Mouse (Mus musculus) heart, embryonic 10.5 days (tissue): ENCODE measurements around the gene Dapl1. TPM values are rescaled to one million over a fixed set of nuclear protein-coding genes. Genes with fewer than 3 reads are reported as not detected.

Experiments
- DNase-seq: peaks from one replicate; pipeline ENCODE4 v3.0.0-alpha.2; 2017; ENCODE audit warnings: low spot score
- H3K27ac ChIP-seq: fragments of 300-500 bp; sonication (generic); 2 replicates; pipeline ENCODE4 v1.5.1; 2016; ENCODE audit warnings: mild to moderate bottlenecking
- H3K27me3 ChIP-seq: fragments of 300-500 bp; sonication (generic); 2 replicates; pipeline ENCODE4 v1.6.1; 2016; ENCODE audit warnings: mild to moderate bottlenecking; ENCODE audit not compliant: poor library complexity, insufficient read depth, severe bottlenecking
- H3K36me3 ChIP-seq: fragments of 300-500 bp; sonication (generic); 2 replicates; pipeline ENCODE4 v1.6.1; 2016; ENCODE audit warnings: mild to moderate bottlenecking, moderate library complexity
- H3K4me1 ChIP-seq: fragments of 300-500 bp; sonication (generic); 2 replicates; pipeline ENCODE4 v1.6.1; 2016; ENCODE audit warnings: mild to moderate bottlenecking
- H3K4me3 ChIP-seq: fragments of 300-500 bp; sonication (generic); 2 replicates; pipeline ENCODE4 v1.5.1; 2016; ENCODE audit warnings: mild to moderate bottlenecking, moderate library complexity
- H3K9me3 ChIP-seq: fragments of 300-500 bp; sonication (generic); 2 replicates; pipeline ENCODE4 v1.6.1; 2016; ENCODE audit warnings: mild to moderate bottlenecking, moderate library complexity
- WGBS: fragments of 180-500 bp; shearing (Covaris S2); methylation state at CpG from one replicate; pipeline ENCODE4 v1.1.7; 2016; 5-methylcytosine and 5-hydroxymethylcytosine counted together
- polyA plus RNA-seq: library from polyadenylated mRNA; unstranded; fragments of >200 nt; fragmentation: Nextera tagmentation; extraction: Ambion mirVana; gene quantifications from 2 replicates; pipeline ENCODE4 v1.2.1, GENCODE M21; 2016

Dapl1 gene
- polyA plus RNA-seq, 1 experiment from 2014 or later, result 0.50 TPM

DNA sequence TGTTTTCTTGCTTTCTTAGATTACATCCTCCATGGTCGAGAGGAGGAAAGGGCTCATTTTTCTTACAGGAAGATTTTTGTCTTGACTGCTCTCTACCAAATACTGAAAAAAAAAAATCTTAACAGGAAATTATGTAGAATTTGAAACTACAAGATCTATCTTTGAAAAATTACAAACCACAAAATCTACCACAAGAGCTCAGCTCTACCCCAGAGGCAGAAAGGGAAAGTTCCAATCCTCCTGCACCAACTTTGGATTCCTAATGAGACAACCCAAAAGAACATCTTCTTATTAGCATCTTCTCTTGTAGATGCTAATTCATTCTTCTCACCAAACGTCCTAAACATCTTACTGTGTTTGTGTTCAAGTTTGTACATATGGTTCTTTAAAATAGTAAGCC, 3.8 kb downstream of the Dapl1 start:
- H3K27ac ChIP-seq, result no peak overlapping the region
- H3K4me3 ChIP-seq, result no peak overlapping the region
- no peak for DNase-seq
- WGBS, result 59% methylated on average over 2 of the region's 2 CpGs
- H3K9me3 ChIP-seq, result no peaks in the 10 kb centered on the region
- no peaks in the 10 kb centered on the region for H3K27me3 ChIP-seq
- peaks cover 6% of the 10 kb centered on the region for H3K4me1 ChIP-seq
- H3K36me3 ChIP-seq, result no peaks in the 10 kb centered on the region

DNA sequence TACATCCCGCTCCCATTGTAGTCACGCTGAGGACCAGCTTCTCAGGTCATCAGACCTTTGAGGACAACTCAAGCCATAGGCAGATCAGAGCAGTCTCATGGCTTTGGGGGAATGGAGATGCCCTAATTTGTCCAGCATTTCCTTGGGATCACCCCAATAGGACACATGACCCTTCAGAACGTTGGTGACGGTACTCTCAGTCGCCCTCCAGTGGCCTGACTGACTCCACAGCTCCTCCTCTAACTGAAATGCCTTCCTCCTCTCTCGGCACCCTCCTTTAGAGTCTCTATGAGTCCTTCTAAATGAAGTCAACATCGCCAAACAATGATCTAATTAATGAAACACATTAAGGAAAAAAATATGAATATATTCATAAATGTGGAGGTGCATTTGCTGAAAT, 5.9 kb downstream of the Dapl1 start:
- 70% methylated on average over 7 of the region's 7 CpGs for WGBS
- Histone ChIP-seq H3K36me3 (no peaks in the 10 kb centered on the region), H3K27ac (no peak overlapping the region), H3K4me1 (no peaks in the 10 kb centered on the region), H3K9me3 (no peaks in the 10 kb centered on the region), H3K27me3 (no peaks in the 10 kb centered on the region), H3K4me3 (no peak overlapping the region)
- no peak for DNase-seq

DNA sequence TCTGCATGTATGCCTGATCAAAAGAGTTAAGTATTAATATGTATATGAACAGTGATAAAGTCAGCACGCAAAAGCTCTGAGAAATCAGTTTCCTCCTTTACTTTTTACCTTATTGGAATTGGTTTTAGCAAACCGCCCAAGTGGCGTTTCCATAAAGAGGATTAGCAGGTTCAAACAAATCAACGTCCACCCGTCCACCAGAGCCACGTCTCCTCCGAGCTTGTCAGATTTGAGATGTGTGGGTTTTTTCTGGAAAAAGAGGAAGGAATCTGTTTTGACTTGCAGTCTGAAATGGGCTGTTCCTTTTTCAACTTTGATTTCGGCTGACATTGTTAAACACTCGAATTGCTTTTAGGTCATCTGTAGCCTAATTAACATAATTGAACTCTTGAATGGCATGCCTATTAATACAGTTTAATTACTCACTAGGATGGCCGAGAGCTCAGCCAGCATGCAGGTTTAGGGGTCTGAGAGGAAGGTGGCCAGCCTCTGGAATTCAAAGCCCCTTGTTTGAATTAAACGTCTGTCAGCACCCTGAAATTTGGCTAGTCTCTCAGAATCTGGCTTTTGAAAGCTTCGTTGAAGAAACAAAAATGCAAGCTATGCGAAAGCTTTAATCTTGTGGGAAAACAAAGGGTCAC, 9.1 kb downstream of the Dapl1 start:
- WGBS, result 35% methylated on average over 13 of the region's 13 CpGs
- H3K36me3 ChIP-seq, result no peaks in the 10 kb centered on the region
- H3K4me1 ChIP-seq, result peaks cover 11% of the 10 kb centered on the region; the same call in 1 of the 2 replicates
- H3K9me3 ChIP-seq, result no peaks in the 10 kb centered on the region
- H3K27me3 ChIP-seq, result no peaks in the 10 kb centered on the region
- DNase-seq, result no peak
- H3K4me3 ChIP-seq, result no peak overlapping the region
- no peak overlapping the region for H3K27ac ChIP-seq

DNA sequence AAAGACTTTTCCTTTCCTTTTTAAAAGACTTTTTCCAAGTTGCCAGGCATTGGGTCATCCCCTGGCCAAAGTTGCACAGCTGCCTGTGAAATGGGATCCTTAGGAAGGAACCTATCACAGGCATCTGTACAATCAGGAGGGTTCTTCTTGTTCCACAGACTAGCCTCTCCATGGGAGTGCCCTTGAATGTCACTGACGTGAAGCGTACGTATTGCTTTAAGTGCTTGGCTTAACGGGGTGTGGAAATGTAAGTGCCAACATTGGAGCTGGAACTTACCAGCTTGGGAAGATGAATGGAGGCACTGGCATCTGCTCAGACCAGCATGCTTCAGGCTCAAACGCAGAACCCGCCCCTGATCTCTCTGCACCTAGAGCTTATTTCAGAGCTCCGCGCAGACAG, 14.7 kb downstream of the Dapl1 start:
- WGBS, result 76% methylated on average over 8 of the region's 8 CpGs
- DNase-seq, result no peak
- H3K4me1 ChIP-seq, result peaks cover 11% of the 10 kb centered on the region; the same call in 1 of the 2 replicates
- H3K36me3 ChIP-seq, result no peaks in the 10 kb centered on the region
- H3K4me3 ChIP-seq, result no peak overlapping the region
- no peak overlapping the region for H3K27ac ChIP-seq
- no peaks in the 10 kb centered on the region for H3K27me3 ChIP-seq
- H3K9me3 ChIP-seq, result no peaks in the 10 kb centered on the region

DNA sequence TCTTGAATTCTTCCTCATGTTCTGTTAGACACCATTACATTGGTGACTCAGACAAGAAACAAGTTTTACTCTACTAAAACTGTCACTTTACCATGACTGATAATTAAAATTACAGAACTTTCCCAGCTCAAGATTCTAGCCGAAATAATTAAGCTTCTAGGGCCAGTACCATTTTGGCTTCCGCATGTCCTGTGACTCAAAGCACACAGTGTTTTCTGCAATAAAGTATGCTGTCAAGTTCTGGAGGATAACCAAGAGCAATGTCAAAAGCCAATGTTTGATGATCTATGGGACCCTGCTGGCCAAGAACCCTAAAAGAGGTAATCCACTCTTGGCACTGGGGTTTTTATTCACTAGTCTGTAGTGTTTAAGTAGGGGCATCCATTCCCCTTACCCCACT, 15.3 kb downstream of the Dapl1 start:
- H3K9me3 ChIP-seq, result no peaks in the 10 kb centered on the region
- no peak overlapping the region for H3K4me3 ChIP-seq
- H3K27ac ChIP-seq, result no peak overlapping the region
- H3K27me3 ChIP-seq, result no peaks in the 10 kb centered on the region
- no peak for DNase-seq
- WGBS, result 91% methylated on average over 2 of the region's 2 CpGs
- H3K4me1 ChIP-seq, result peaks cover 11% of the 10 kb centered on the region; the same call in 1 of the 2 replicates
- no peaks in the 10 kb centered on the region for H3K36me3 ChIP-seq

DNA sequence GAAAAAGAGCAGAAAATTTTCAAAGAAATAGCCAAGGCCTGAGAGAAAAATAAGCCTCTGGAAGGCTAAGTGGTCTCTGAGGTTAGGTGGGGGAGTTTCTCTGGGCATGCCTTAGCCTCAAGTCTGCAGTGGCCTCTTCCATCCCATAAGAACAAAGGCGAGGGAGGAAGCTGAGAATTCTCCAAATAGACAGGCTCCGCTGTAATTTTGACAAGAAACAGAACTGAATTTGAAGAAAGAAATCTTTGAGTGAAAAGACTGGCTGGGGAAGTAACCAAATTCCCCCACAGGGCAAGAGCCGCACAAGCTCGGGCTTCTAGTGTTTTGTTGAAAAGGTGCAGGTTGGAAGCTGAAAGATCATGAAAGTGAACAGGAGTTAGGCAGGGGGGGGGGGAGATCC, 24.6 kb downstream of the Dapl1 start:
- Histone ChIP-seq H3K27me3 (no peaks in the 10 kb centered on the region), H3K9me3 (no peaks in the 10 kb centered on the region), H3K4me3 (no peak overlapping the region), H3K4me1 (peaks cover 7% of the 10 kb centered on the region), H3K27ac (no peak overlapping the region), H3K36me3 (0 out of 2 replicates have a peak, but pooled peaks cover 2% of the 10 kb centered on the region)
- 69% methylated on average over 4 of the region's 4 CpGs for WGBS
- DNase-seq, result no peak

DNA sequence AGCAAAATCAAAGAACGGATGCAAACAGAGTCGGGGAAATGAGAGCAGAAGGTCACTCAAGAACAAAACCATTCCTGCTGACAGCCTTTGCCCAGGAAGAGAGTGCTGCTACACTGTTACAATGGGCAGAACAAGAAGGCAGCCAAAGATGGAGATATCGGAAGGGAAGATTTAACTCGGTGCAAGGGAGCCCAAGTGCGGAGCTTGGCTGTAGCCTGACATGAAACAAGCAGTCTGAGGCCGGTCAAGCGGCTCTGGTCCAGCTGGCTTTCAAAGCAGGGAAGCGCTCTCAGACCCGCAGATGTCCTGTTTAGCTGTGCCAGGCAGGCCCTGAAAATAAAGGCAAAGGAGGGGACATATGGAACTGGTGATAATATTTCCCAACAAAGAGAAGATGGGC, 26.0 kb downstream of the Dapl1 start:
- WGBS, result 53% methylated on average over 9 of the region's 9 CpGs
- peaks cover 7% of the 10 kb centered on the region for H3K4me1 ChIP-seq
- DNase-seq, result no peak
- H3K4me3 ChIP-seq, result no peak overlapping the region
- H3K27me3 ChIP-seq, result no peaks in the 10 kb centered on the region
- no peaks in the 10 kb centered on the region for H3K9me3 ChIP-seq
- peak overlapping the region; percentile 69 for H3K27ac ChIP-seq
- H3K36me3 ChIP-seq, result no peaks in the 10 kb centered on the region

DNA sequence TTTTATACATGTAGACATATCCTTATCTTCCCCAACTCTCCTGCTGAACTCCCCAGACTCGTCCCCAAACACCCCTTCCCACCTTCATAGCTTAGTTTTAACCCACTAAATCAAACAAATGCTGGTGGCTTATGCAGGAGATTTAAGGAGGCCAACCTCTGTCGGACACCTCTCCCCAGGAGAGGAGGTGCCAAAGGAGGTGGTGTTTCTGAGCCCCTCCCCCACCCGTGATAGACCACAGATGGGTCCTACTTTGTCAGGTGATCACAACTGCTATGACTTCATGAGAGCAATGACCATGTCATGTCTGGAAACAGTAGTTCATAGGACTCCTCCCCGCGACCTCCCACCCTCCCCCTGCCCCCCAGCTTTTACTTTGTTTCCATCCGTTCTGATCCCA, 26.4 kb downstream of the Dapl1 start:
- no peaks in the 10 kb centered on the region for H3K27me3 ChIP-seq
- WGBS, result 57% methylated on average over 6 of the region's 6 CpGs
- H3K4me1 ChIP-seq, result peaks cover 7% of the 10 kb centered on the region
- no peak for DNase-seq
- H3K9me3 ChIP-seq, result no peaks in the 10 kb centered on the region
- H3K36me3 ChIP-seq, result no peaks in the 10 kb centered on the region
- H3K27ac ChIP-seq, result no peak overlapping the region
- H3K4me3 ChIP-seq, result no peak overlapping the region

DNA sequence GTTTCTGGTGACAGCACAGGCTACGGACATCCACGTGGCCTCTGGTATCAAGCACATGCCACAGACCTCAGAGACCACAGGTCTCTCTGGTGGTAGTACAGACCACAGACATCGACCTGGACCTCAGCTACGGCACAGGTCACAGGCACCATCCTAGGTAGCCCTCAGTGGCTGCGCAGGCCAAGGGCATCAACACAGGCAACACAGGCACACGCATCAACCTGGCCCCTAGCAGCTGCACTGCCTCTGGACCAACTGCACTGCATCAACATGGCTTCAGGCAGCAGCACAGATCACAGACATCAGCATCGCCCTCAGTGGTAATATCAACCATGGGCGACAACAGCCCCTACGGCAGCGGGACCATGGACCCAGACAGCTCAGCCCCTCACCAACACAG, 36.2 kb downstream of the Dapl1 start:
- Histone ChIP-seq H3K9me3 (no peaks in the 10 kb centered on the region), H3K27ac (no peak overlapping the region), H3K4me3 (no peak overlapping the region), H3K36me3 (no peaks in the 10 kb centered on the region), H3K4me1 (peaks cover 33% of the 10 kb centered on the region), H3K27me3 (0 out of 2 replicates have a peak, but pooled peaks cover 5% of the 10 kb centered on the region)
- WGBS, result 86% methylated on average over 10 of the region's 10 CpGs
- no peak for DNase-seq

DNA sequence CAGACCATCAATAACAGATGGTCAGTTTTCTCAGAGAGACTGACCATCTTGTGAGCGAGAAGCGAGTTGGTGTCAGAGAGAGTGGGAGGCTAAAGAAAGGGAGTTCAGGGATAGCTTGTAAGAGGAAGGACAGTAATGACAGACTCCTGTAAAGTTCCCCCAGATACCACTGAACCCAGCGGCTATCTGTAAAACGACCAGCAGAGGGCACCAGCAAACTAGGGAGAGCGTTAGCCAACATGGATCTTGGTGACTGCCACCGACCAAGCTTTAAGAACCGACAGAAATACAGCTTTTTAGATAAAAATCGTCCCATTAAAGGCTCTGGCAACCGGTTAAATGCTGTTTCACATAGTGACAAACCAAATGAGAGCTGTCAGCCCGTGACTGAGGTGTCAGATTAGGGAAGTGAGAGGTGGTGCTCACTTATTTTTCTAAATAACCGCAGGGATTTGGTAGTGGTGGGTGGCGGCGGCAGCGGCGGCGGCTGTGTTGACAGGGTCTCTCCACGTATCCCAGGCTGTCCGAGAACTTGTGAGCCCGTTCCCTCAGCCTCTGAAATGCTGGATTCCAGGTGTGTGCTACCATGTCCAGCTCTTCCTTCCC, 37.7 kb downstream of the Dapl1 start:
- 0 out of 2 replicates have a peak, but pooled peaks cover 5% of the 10 kb centered on the region for H3K27me3 ChIP-seq
- H3K36me3 ChIP-seq, result no peaks in the 10 kb centered on the region
- H3K4me3 ChIP-seq, result peak overlapping the region; percentile 45
- H3K4me1 ChIP-seq, result peaks cover 33% of the 10 kb centered on the region
- H3K9me3 ChIP-seq, result no peaks in the 10 kb centered on the region
- peak; percentile 89 for DNase-seq
- 10% methylated on average over 19 of the region's 19 CpGs for WGBS
- H3K27ac ChIP-seq, result peak overlapping the region; percentile 81

DNA sequence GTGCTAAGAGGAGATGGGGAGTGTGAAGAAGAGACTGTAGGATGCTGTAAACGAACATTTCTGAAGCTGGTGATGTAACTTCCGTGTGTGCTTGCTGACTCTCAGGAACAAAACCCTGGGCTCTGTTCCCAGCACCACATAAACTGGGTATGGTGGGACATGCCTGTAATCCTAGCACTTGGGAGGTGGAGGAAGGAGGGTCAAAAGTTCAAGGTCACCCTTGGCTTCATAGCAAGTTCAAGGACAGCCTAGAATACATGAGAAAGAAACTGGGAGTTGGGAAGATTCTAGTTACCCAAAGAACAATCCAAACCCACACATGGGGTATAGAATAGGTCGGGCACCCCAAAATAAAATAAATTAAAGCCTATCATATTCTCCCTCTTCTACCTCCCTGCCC, 39.1 kb downstream of the Dapl1 start:
- Histone ChIP-seq H3K27ac (peak overlapping the region; percentile 81; the same call in 1 of the 2 replicates), H3K9me3 (no peaks in the 10 kb centered on the region), H3K4me3 (no peak overlapping the region), H3K27me3 (0 out of 2 replicates have a peak, but pooled peaks cover 5% of the 10 kb centered on the region), H3K4me1 (peaks cover 33% of the 10 kb centered on the region), H3K36me3 (no peaks in the 10 kb centered on the region)
- WGBS, result 77% methylated on average over 3 of the region's 3 CpGs
- DNase-seq, result no peak

DNA sequence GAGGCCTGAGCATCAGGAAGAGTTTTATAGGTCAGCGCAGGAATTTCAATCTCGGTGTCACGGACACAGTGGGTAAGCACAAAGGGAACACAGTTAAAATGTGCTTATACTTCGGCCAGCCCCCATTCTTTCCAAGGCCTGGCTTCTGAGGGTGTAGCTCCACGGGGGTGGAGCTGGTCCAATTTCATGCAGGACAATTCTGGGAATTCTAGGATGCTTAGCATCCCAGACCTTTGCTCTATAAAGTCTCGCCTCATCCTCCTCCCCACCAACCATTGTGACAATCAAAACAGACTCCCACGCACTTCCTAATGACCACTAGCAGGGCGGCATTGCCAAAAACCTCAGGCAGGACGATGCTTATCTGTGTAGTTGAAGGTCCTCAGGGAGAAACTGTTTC, 42.4 kb downstream of the Dapl1 start:
- WGBS, result 74% methylated on average over 9 of the region's 9 CpGs

DNA sequence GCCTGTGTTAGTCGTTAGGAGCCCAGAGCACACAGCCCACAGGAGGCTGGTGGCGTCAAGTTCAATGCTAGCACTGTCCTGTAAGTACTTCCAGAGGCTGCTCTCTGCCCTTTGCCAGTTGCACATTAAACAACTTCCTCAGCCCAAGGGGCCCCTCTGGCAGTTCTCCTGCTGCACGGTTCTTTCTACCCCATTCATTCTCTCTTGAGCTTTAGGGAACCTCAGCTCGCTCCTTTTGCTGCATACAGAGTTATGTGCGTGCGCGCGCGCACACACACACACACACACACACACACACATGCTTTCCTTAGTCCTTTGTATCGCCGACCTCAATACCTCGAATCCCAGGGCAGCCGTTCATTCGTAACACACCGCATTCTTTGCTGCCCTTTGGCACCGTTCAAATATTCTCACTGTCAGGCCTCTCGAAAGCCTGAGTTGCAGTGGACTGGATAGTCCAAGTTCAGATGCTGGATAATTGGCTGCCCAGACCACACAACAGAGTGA, 45.2 kb downstream of the Dapl1 start:
- peaks cover 28% of the 10 kb centered on the region for H3K4me1 ChIP-seq
- H3K27ac ChIP-seq, result peak overlapping the region; percentile 36; the same call in 1 of the 2 replicates
- no peaks in the 10 kb centered on the region for H3K36me3 ChIP-seq
- DNase-seq, result no peak
- 81% methylated on average over 17 of the region's 17 CpGs for WGBS
- no peak overlapping the region for H3K4me3 ChIP-seq
- H3K9me3 ChIP-seq, result no peaks in the 10 kb centered on the region
- no peaks in the 10 kb centered on the region for H3K27me3 ChIP-seq

More for the DNA sequence above, 42.4 kb downstream of the Dapl1 start:
- Histone ChIP-seq H3K27ac (no peak overlapping the region), H3K4me3 (no peak overlapping the region), H3K9me3 (no peaks in the 10 kb centered on the region), H3K4me1 (peaks cover 41% of the 10 kb centered on the region), H3K27me3 (no peaks in the 10 kb centered on the region), H3K36me3 (no peaks in the 10 kb centered on the region)
- DNase-seq, result no peak
